Mouse (Mus musculus): ENCODE data around the gene Scyl2. TPM values are rescaled to one million over a fixed set of nuclear protein-coding genes. Genes with fewer than 3 reads are reported as not detected.

The Scyl2 gene
- total and polyA plus RNA-seq, 3 experiments, result 15.1 to 17.4 (median 17.2) TPM

DNA sequence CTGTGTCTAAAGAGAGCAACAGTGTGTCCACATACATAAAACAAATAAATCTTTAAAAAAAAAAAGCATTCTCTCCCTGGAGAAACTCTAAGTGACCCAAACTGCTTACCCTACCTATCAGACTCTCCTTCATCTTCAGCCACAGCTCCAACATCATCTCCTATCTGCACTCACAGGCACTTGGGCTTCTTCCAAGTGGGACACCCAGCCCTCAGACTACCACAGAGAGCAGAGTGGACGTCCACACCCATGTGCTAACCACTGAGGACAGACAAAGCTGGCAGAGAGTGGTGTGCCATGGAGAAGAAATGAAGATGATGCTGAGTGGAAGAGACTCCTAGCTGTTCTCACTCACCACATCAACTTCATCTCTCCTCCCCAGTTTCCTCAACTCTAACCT, 90.6 kb downstream of the Scyl2 start:
- Histone ChIP-seq H3K9me3 (replicated peaks; ENCODE audit: low read length) (no peaks in the 10 kb centered on the region), H3K36me3 (replicated peaks in 1 of 2; ENCODE audit: control insufficient read depth in 1 of 2, insufficient read depth in 1 of 2, low read length in 1 of 2) (no peaks in the 10 kb centered on the region), H3K4me3 (replicated peaks in 1 of 3; ENCODE audit: low read depth in 2 of 3, low read length in 2 of 3, poor library complexity in 1 of 3) (no peak overlapping the region), H3K79me2 (replicated peaks; ENCODE audit: control insufficient read depth, extremely low read depth, insufficient read depth, poor library complexity, severe bottlenecking) (no peaks in the 10 kb centered on the region), H3K9ac (ENCODE audit: insufficient read depth, low read depth) (no peak overlapping the region), H3K4me1 (ENCODE audit: control insufficient read depth in 1 of 2, insufficient read depth in 2 of 2) (peaks cover 2 to 7% of the 10 kb centered on the region in 2 experiments; a peak in 2 of 4 replicates), H3K27me3 (replicated peaks) (no peaks in the 10 kb centered on the region), H3K27ac (ENCODE audit: insufficient read depth, low read depth) (no peak overlapping the region), H3K4me2 (ENCODE audit: insufficient read depth, low read depth, poor library complexity, severe bottlenecking) (no peak overlapping the region)
- TF ChIP-seq POLR2A (IDR thresholded peaks at IDR 0.05; ENCODE audit: low read depth, low read length), result no peak
- TF ChIP-seq MXI1 (IDR thresholded peaks at IDR 0.05; ENCODE audit: low read depth, low read length), result no peak
- no peak for TF ChIP-seq RAD21 (IDR thresholded peaks at IDR 0.05; ENCODE audit: low read depth, low read length)
- TF ChIP-seq SIN3A (IDR thresholded peaks at IDR 0.05; ENCODE audit: low read length), result no peak
- no peak for TF ChIP-seq HCFC1 (IDR thresholded peaks at IDR 0.05; ENCODE audit: low read depth, low read length)
- TF ChIP-seq CTCF (conservative IDR thresholded peaks at IDR 0.05 in 1 of 2, IDR thresholded peaks at IDR 0.05 in 1 of 2; ENCODE audit: low read depth in 2 of 2, low read length in 2 of 2), result no peak
- no peak for TF ChIP-seq MEF2A (IDR thresholded peaks at IDR 0.05; ENCODE audit: borderline replicate concordance, low read depth, low read length)
- TF ChIP-seq ZC3H11A (IDR thresholded peaks at IDR 0.05; ENCODE audit: low read depth, low read length), result no peak
- TF ChIP-seq USF2 (conservative IDR thresholded peaks at IDR 0.05; ENCODE audit: low read depth, low read length), result no peak
- no peak for TF ChIP-seq E2F4 (IDR thresholded peaks at IDR 0.05; ENCODE audit: insufficient replicate concordance, low read depth, low read length)
- TF ChIP-seq GABPA (IDR thresholded peaks at IDR 0.05; ENCODE audit: insufficient replicate concordance, low read depth, low read length), result no peak
- TF ChIP-seq POLR2AphosphoS2 (IDR thresholded peaks at IDR 0.05; ENCODE audit: low read depth, low read length), result no peak
- no peak for TF ChIP-seq RCOR1 (conservative IDR thresholded peaks at IDR 0.05; ENCODE audit: low read depth, low read length)
- TF ChIP-seq CHD1 (IDR thresholded peaks at IDR 0.05; ENCODE audit: low read depth, low read length), result no peak
- no peak for TF ChIP-seq UBTF (IDR thresholded peaks at IDR 0.05; ENCODE audit: low read depth, low read length)
- TF ChIP-seq TBP (conservative IDR thresholded peaks at IDR 0.05; ENCODE audit: low read depth, low read length), result no peak
- no peak for TF ChIP-seq PAX5 (IDR thresholded peaks at IDR 0.05; ENCODE audit: low read length)
- no peak for TF ChIP-seq EP300 (IDR thresholded peaks at IDR 0.05; ENCODE audit: low read length)
- dilution Hi-C loops (cut with MboI; ENCODE audit: extremely low pct_ligation_motif_present, extremely low pct_unique_long_range_greater_than_20kb, low sequenced_read_pairs) (no loop called here), in situ Hi-C loops (cut with MboI; ENCODE audit: low pct_ligation_motif_present, low pct_unique_long_range_greater_than_20kb, low sequenced_read_pairs) (no loop called here)
- no peak for DNase-seq (ENCODE audit: extremely low read depth)

GRCm38 (mm10) chr10:89594309-89594708, 91.8 kb downstream of the Scyl2 start:
- no peaks in the 10 kb centered on the region for H3K79me2 ChIP-seq (replicated peaks; ENCODE audit: control insufficient read depth, extremely low read depth, insufficient read depth, poor library complexity, severe bottlenecking)
- peaks cover 0 to 7% of the 10 kb centered on the region in 2 experiments; a peak in 1 of 4 replicates for H3K4me1 ChIP-seq (ENCODE audit: control insufficient read depth in 1 of 2, insufficient read depth in 2 of 2)
- no peak for TF ChIP-seq TBP (conservative IDR thresholded peaks at IDR 0.05; ENCODE audit: low read depth, low read length)
- no peak for TF ChIP-seq PAX5 (IDR thresholded peaks at IDR 0.05; ENCODE audit: low read length)
- no peak for TF ChIP-seq HCFC1 (IDR thresholded peaks at IDR 0.05; ENCODE audit: low read depth, low read length)
- TF ChIP-seq NELFE (IDR thresholded peaks at IDR 0.05; ENCODE audit: low read depth, low read length), result no peak
- no peak for TF ChIP-seq UBTF (IDR thresholded peaks at IDR 0.05; ENCODE audit: low read depth, low read length)
- TF ChIP-seq ELF1 (IDR thresholded peaks at IDR 0.05; ENCODE audit: low read depth, low read length), result no peak
- no peak for TF ChIP-seq ZC3H11A (IDR thresholded peaks at IDR 0.05; ENCODE audit: low read depth, low read length)
- TF ChIP-seq ZMIZ1 (IDR thresholded peaks at IDR 0.05; ENCODE audit: low read depth, low read length), result no peak
- no peak for TF ChIP-seq NRF1 (IDR thresholded peaks at IDR 0.05; ENCODE audit: low read depth, low read length)
- TF ChIP-seq USF1 (IDR thresholded peaks at IDR 0.05; ENCODE audit: low read depth, low read length), result no peak
- TF ChIP-seq MAFK (IDR thresholded peaks at IDR 0.05; ENCODE audit: insufficient replicate concordance, low read length), result no peak
- no peak for TF ChIP-seq POLR2A (IDR thresholded peaks at IDR 0.05; ENCODE audit: low read depth, low read length)
- TF ChIP-seq GABPA (IDR thresholded peaks at IDR 0.05; ENCODE audit: insufficient replicate concordance, low read depth, low read length), result no peak
- no peak for TF ChIP-seq JUND (conservative IDR thresholded peaks at IDR 0.05; ENCODE audit: low read depth, low read length)
- TF ChIP-seq KAT2A (IDR thresholded peaks at IDR 0.05; ENCODE audit: insufficient replicate concordance, low read length), result no peak
- no peak for TF ChIP-seq MYC (IDR thresholded peaks at IDR 0.05; ENCODE audit: low read depth, low read length)
- TF ChIP-seq MXI1 (IDR thresholded peaks at IDR 0.05; ENCODE audit: low read depth, low read length), result no peak
- TF ChIP-seq CHD2 (IDR thresholded peaks at IDR 0.05; ENCODE audit: low read length), result no peak
- in situ Hi-C loops (cut with MboI; ENCODE audit: low pct_ligation_motif_present, low pct_unique_long_range_greater_than_20kb, low sequenced_read_pairs), result no loop called here
- H3K27ac ChIP-seq (ENCODE audit: insufficient read depth, low read depth), result no peak overlapping the region
- H3K4me3 ChIP-seq (replicated peaks in 1 of 3; ENCODE audit: low read depth in 2 of 3, low read length in 2 of 3, poor library complexity in 1 of 3), result no peak overlapping the region
- H3K4me2 ChIP-seq (ENCODE audit: insufficient read depth, low read depth, poor library complexity, severe bottlenecking), result no peak overlapping the region
- no peak for DNase-seq (ENCODE audit: extremely low read depth)
- dilution Hi-C loops (cut with MboI; ENCODE audit: extremely low pct_ligation_motif_present, extremely low pct_unique_long_range_greater_than_20kb, low sequenced_read_pairs), result no loop called here
- H3K27me3 ChIP-seq (replicated peaks), result no peaks in the 10 kb centered on the region
- H3K9me3 ChIP-seq (replicated peaks; ENCODE audit: low read length), result no peaks in the 10 kb centered on the region
- no peak overlapping the region for H3K9ac ChIP-seq (ENCODE audit: insufficient read depth, low read depth)
- H3K36me3 ChIP-seq (replicated peaks in 1 of 2; ENCODE audit: control insufficient read depth in 1 of 2, insufficient read depth in 1 of 2, low read length in 1 of 2), result no peaks in the 10 kb centered on the region
